ENCODE assay signal across 8 mouse cellular contexts in the genomic region with DNA sequence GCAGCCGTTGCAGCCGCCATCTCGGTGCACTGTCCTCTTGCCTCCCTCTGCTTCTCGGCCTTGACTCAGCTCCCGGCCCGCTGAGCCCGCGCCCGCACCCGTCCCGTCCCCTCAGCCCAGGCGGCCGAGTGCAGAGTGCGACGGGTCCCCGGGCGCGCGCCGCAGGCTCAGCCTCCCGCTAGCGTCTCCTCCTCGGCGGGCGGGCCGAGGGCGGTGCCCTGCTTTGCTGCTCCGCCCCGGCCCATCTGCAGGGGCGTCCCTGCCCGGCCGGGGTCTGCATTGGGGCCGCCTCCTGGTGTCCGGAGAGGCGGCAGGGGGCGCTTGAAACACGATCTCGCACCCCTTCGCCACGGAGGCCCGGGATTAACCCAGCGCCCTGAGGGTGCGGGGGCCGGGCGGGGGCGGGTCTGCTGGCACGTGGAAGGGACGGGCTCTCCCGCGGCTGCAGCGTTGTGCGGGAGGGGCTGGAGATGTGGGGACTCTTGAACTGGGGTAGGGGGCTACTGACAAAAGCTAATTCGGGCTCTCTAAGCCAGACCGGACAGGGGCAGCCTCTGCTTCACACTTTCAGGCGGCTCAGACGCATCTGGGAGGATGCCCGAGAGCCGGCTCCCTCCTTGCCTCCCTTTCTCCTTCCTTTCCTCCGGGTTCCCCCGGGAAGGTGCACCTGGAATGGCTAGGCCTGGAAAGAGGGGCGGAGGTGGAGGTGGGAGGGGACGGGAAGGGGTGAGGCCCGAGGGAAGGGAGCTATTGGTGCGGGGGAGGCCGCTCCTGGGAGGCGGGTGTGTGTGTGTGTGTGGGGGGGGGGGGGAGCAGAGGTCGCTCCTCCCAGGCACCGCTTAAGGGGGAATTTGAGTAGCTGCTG. TPM values are rescaled to one million over a fixed set of nuclear protein-coding genes. Genes with fewer than 3 reads are reported as not detected.
DNase-seq lines count a peak whose midpoint lies in the region; ATAC-seq lines count a peak whose summit lies in the region.

No protein-coding gene starts in this region.

- H3K27ac ChIP-seq in hindbrain, embryonic 11.5 days (ENCODE audit: low read depth, low read length) = peak overlapping the region; percentile 84

- DNase-seq in MN1 (ENCODE audit: low spot score) = peak; percentile 83
- DNase-seq in cerebellum, adult 9-10 months = peak; percentile 79
- DNase-seq in hindbrain, embryonic 11.5 days (ENCODE audit: low spot score) = peak; percentile 90
- DNase-seq in layer of hippocampus, postnatal 25 days (ENCODE audit: extremely low spot score in 1 of 2, low spot score in 1 of 2) = peak; percentile 68 to 83
- peak; percentile 76 for DNase-seq in lung, postnatal 14 days
- peak; percentile 91 for DNase-seq in retina, postnatal 1 day
- peak; percentile 82 for DNase-seq in thymus, postnatal 4 days

- H3K4me2 ChIP-seq in hindbrain, embryonic 11.5 days (replicated peaks; ENCODE audit: low read depth, low read length) = peak overlapping the region; percentile 91

- H3K36me3 ChIP-seq in hindbrain, embryonic 11.5 days (ENCODE audit: control insufficient read depth, insufficient read depth, low read length) = no peaks in the 10 kb centered on the region; the same call in 1 of the 2 replicates

- WGBS in hindbrain, embryonic 11.5 days = under 1% methylated on average over 60 of the region's 68 CpGs

- no peaks in the 10 kb centered on the region for H3K27me3 ChIP-seq in hindbrain, embryonic 11.5 days (ENCODE audit: control insufficient read depth, insufficient read depth, low read length)

- no peaks in the 10 kb centered on the region for H3K9me3 ChIP-seq in hindbrain, embryonic 11.5 days (ENCODE audit: control insufficient read depth, low read length)

- peak; percentile 58 for ATAC-seq in frontal cortex, adult (ENCODE audit: low TSS enrichment)
- peak; percentile 89 for ATAC-seq in hindbrain, embryonic 11.5 days (ENCODE audit: low FRiP score)

- peak overlapping the region; percentile 62 for H3K4me3 ChIP-seq in hindbrain, embryonic 11.5 days (ENCODE audit: low read depth, low read length)

- peak overlapping the region; percentile 81 for H3K9ac ChIP-seq in hindbrain, embryonic 11.5 days (ENCODE audit: low read depth, low read length)

- peaks cover 11% of the 10 kb centered on the region; the same call in 1 of the 2 replicates for H3K4me1 ChIP-seq in hindbrain, embryonic 11.5 days (replicated peaks; ENCODE audit: control insufficient read depth, insufficient read depth, low read length)

RNA-seq across cellular contexts. Expression of gene Polr2h, which starts 1.3 kb away (rescaled TPM):
- 103 and 105 TPM in 2 replicates for polyA plus RNA-seq in hindbrain, embryonic 11.5 days (2014; fragmentation: Nextera tagmentation; extraction: Ambion mirVana)
- 10 to 100 TPM; 24.8 to 26.2 TPM for total RNA-seq in layer of hippocampus, postnatal 25 days (2021)

RNA-seq across cellular contexts. Expression of gene Clcn2, which starts 1.3 kb away (rescaled TPM):
- 20.7 and 22.0 TPM in 2 replicates for polyA plus RNA-seq in hindbrain, embryonic 11.5 days (2014; fragmentation: Nextera tagmentation; extraction: Ambion mirVana)
- 10 to 100 TPM; 63.8 to 76.4 TPM for total RNA-seq in layer of hippocampus, postnatal 25 days (2021)

RNA-seq across cellular contexts. Expression of gene Chrd, which starts 16.7 kb away (rescaled TPM):
- polyA plus RNA-seq in hindbrain, embryonic 11.5 days (2014; fragmentation: Nextera tagmentation; extraction: Ambion mirVana) = 2.3 and 3.1 TPM in 2 replicates
- total RNA-seq in layer of hippocampus, postnatal 25 days (2021) = 10 to 100 TPM; 62.2 to 79.5 TPM

RNA-seq across cellular contexts. Expression of gene Thpo, which starts 18.1 kb away (rescaled TPM):
- 0.39 and 0.83 TPM in 2 replicates for polyA plus RNA-seq in hindbrain, embryonic 11.5 days (2014; fragmentation: Nextera tagmentation; extraction: Ambion mirVana)
- total RNA-seq in layer of hippocampus, postnatal 25 days (2021) = 10 to 100 TPM in 1 of 2 experiments, 1 to 10 TPM in 1; 9.0 to 14.2 TPM

RNA-seq across cellular contexts. Expression of gene Fam131a, which starts 23.2 kb away (rescaled TPM):
- 11.2 and 11.8 TPM in 2 replicates for polyA plus RNA-seq in hindbrain, embryonic 11.5 days (2014; fragmentation: Nextera tagmentation; extraction: Ambion mirVana)
- 100 to 1,000 TPM; 489 to 490 TPM for total RNA-seq in layer of hippocampus, postnatal 25 days (2021)

Comparison
In these comparisons a context has a peak if more than half of its experiments do, and no peak if none do; other contexts are left out.
1. Peak in every context shown above with its lines: DNase-seq, ATAC-seq, H3K4me3 ChIP-seq and H3K27ac ChIP-seq.